Mouse (Mus musculus) cerebellum, adult 2 months (tissue): ENCODE measurements around the gene Ercc6l2.

Source experiments
- CTCF ChIP-seq: fragments of 200-500 bp; IDR thresholded peaks from 2 replicates; pipeline ENCODE4 v1.5.1; 2011; ENCODE audit warnings: low read depth, mild to moderate bottlenecking, control low read depth, low read length, moderate library complexity, borderline replicate concordance; ENCODE audit not compliant: insufficient read depth
- POLR2A ChIP-seq: fragments of 200-500 bp; IDR thresholded peaks from 2 replicates; pipeline ENCODE4 v1.6.1; 2011; ENCODE audit warnings: low read length, control low read depth, borderline replicate concordance; ENCODE audit not compliant: insufficient read depth

DNA sequence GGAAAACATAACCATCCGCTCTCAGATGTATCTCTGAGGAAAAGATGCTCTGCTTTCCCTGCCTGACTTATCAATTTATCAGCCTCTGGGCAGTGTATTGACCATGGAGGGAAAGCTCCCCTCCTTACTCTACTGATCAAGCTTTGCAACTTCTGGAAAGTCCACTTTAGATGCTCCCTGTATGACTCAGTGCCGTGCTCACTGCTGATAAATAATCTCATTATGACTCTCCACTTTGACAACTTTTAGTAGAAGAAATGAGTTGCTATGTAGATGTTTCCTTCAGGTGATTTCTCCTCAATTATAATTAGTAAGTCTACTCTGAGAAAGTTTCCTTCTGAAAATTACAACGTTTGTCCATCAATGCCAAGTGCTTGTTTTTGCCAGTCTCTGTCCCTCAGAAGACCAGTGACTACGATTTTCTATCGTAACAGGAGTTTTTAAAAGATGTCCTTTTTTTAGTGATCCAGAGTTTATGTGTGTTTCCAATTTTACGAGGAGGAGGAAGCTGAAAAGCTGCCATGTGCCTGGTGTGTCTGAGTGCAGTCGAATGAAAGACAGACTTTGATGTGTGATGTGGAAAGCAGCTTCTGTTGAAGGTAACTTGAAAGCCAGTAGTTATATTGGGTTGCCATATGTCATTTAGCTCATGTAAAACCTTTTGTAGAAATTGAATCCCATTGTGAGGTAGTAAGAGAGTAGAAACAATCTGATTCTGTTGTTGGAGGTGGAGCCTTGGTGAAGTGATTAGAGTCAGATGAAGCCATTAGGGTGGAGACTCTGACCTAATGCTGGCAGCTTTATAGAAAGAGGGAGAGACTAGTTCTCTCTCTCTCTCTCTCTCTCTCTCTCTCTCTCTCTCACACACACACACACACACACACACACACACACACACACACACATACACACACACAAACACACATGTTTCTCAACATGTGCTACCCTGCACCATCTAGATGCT lies 21.4 kb upstream of the Ercc6l2 start:
- TF ChIP-seq CTCF = no peak
- no peak for TF ChIP-seq POLR2A
